Mouse (Mus musculus) CH12.LX (cell line): ENCODE results near the gene Knl1.

Experiments used
- CHD2 ChIP-seq: IDR thresholded peaks from 2 replicates; pipeline ENCODE4 v1.6.1; 2011; ENCODE audit warnings: low read length, improper control_type of control experiment
- CTCF ChIP-seq, 2 experiments: IDR thresholded peaks in 1 of 2; conservative IDR thresholded peaks in 1 of 2; 2 replicates each; pipeline ENCODE4 v1.5.1; 2011 to 2012; ENCODE audit warnings: low read depth in 2 of 2, low read length in 2 of 2, improper control_type of control experiment in 1 of 2, inconsistent platforms in 1 of 2, mild to moderate bottlenecking in 1 of 2, moderate library complexity in 1 of 2
- ETS1 ChIP-seq: conservative IDR thresholded peaks from 2 replicates; pipeline ENCODE4 v1.6.1; 2012; ENCODE audit warnings: low read depth, mild to moderate bottlenecking, inconsistent platforms, low read length, improper control_type of control experiment, moderate library complexity
- MAZ ChIP-seq: IDR thresholded peaks from 2 replicates; pipeline ENCODE4 v1.6.1; 2012; ENCODE audit warnings: low read depth, mild to moderate bottlenecking, inconsistent platforms, low read length, improper control_type of control experiment, moderate library complexity
- POLR2A ChIP-seq: IDR thresholded peaks from 2 replicates; pipeline ENCODE4 v1.6.1; 2011; ENCODE audit warnings: low read depth, mild to moderate bottlenecking, improper control_type of control experiment, low read length
- ZC3H11A ChIP-seq: IDR thresholded peaks from 2 replicates; pipeline ENCODE4 v1.6.1; 2012; ENCODE audit warnings: low read depth, mild to moderate bottlenecking, inconsistent platforms, low read length, improper control_type of control experiment

DNA sequence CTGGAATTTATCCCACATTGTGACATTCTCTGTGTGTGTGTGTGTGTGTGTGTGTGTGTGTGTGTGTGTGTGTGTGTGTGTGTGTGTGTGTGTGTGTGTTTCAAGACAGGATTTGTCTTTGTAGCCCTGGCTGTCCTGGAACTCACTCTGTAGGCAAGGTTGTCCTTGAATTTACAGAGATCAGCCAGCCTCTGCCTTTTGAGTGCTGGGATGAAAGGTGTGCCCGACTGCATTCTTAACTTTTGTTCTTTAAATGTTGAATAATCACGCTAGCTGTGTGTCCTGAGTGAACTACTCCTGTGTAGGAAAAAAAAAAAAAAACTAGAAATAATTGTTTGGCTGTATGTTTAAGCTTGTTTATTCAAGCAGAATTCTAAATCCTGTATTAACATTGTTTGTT, 39.2 kb downstream of the Knl1 start:
- TF ChIP-seq ETS1, result no peak
- no peak for TF ChIP-seq CTCF (conservative IDR thresholded peaks at IDR 0.05 in 1 of 2, IDR thresholded peaks at IDR 0.05 in 1 of 2; ENCODE audit: low read depth in 2 of 2, low read length in 2 of 2)
- TF ChIP-seq MAZ, result no peak
- no peak for TF ChIP-seq CHD2
- TF ChIP-seq ZC3H11A, result no peak
- no peak for TF ChIP-seq POLR2A
